Mouse (Mus musculus) liver, postnatal 0 days (tissue): ENCODE measurements around the gene Olfr149. TPM values are rescaled to one million over a fixed set of nuclear protein-coding genes. Genes with fewer than 3 reads are reported as not detected.

Experiments
- ATAC-seq: fragments of 200-750 bp; cut with Nextera tagmentation; 2 replicates; pipeline ENCODE4 v1.8.0; 2017; ENCODE audit warnings: mild to moderate bottlenecking, moderate library complexity
- DNase-seq: peaks from one replicate; pipeline ENCODE4 v3.0.0-alpha.2; 2016
- H3K27ac ChIP-seq: fragments of 300-500 bp; sonication (generic); 2 replicates; pipeline ENCODE4 v1.5.1; 2014; ENCODE audit warnings: antibody characterized with exemption, moderate library complexity, mild to moderate bottlenecking, low read depth
- H3K27me3 ChIP-seq: fragments of 300-500 bp; sonication (generic); 2 replicates; pipeline ENCODE4 v1.6.1; 2014; ENCODE audit warnings: low read length, control low read depth, mixed read lengths; ENCODE audit not compliant: insufficient read depth
- H3K36me3 ChIP-seq: fragments of 300-500 bp; sonication (generic); replicated peaks from 2 replicates; pipeline ENCODE4 v1.6.1; 2014; ENCODE audit warnings: mild to moderate bottlenecking, control low read depth, low read length, moderate library complexity, mixed read lengths; ENCODE audit not compliant: insufficient read depth
- H3K4me1 ChIP-seq: fragments of 300-500 bp; sonication (generic); 2 replicates; pipeline ENCODE4 v1.6.1; 2014; ENCODE audit warnings: antibody characterized with exemption, mild to moderate bottlenecking, control low read depth; ENCODE audit not compliant: insufficient read depth
- H3K4me2 ChIP-seq: fragments of 300-500 bp; sonication (generic); 2 replicates; pipeline ENCODE4 v1.6.1; 2014; ENCODE audit warnings: low read depth, mild to moderate bottlenecking, low read length, moderate library complexity, mixed read lengths
- H3K4me3 ChIP-seq: fragments of 300-500 bp; sonication (generic); 2 replicates; pipeline ENCODE4 v1.5.1; 2014; ENCODE audit warnings: low read depth, low read length
- H3K9ac ChIP-seq: fragments of 300-500 bp; sonication (generic); replicated peaks from 2 replicates; pipeline ENCODE4 v1.6.1; 2014; ENCODE audit warnings: mild to moderate bottlenecking, moderate library complexity
- H3K9me3 ChIP-seq: fragments of 300-500 bp; sonication (generic); 2 replicates; pipeline ENCODE4 v1.6.1; 2016; ENCODE audit warnings: mild to moderate bottlenecking, control low read depth, low read length, mixed read lengths
- CTCF ChIP-seq: sonication (generic); IDR thresholded peaks from 2 replicates; pipeline ENCODE4 v1.5.1; 2016; ENCODE audit warnings: antibody characterized with exemption, low read depth
- EP300 ChIP-seq: IDR thresholded peaks from 2 replicates; pipeline ENCODE4 v1.6.1; 2016; ENCODE audit warnings: antibody characterized with exemption, low read depth, mild to moderate bottlenecking
- WGBS: fragments of 180-500 bp; shearing (Covaris S2); extraction: QIAGEN DNeasy Blood & Tissue Kit; methylation state at CpG from one replicate; pipeline ENCODE4 v1.1.7; 2014; ENCODE audit not compliant: insufficient replicate concordance; 5-methylcytosine and 5-hydroxymethylcytosine counted together
- polyA plus RNA-seq: library from polyadenylated mRNA; unstranded; fragments of >200 nt; fragmentation: Nextera tagmentation; extraction: Ambion mirVana; gene quantifications from 2 replicates; pipeline ENCODE4 v1.2.1, GENCODE M21; 2015

The Olfr149 gene
- polyA plus RNA-seq, 1 experiment from 2014 or later, result not detected

GRCm38 (mm10) chr9:39679280-39679679, 27.6 kb downstream of the Olfr149 start:
- no peak overlapping the region for H3K4me3 ChIP-seq
- no peak for DNase-seq
- no peak for ATAC-seq
- no peak overlapping the region for H3K27ac ChIP-seq
- no peaks in the 10 kb centered on the region for H3K36me3 ChIP-seq
- no peak overlapping the region for H3K9ac ChIP-seq
- H3K4me1 ChIP-seq, result no peaks in the 10 kb centered on the region
- H3K27me3 ChIP-seq, result no peaks in the 10 kb centered on the region
- 37% methylated on average over 2 of the region's 2 CpGs for WGBS
- H3K9me3 ChIP-seq, result no peaks in the 10 kb centered on the region
- no peak overlapping the region for H3K4me2 ChIP-seq
- TF ChIP-seq EP300 (no peak), CTCF (no peak)

GRCm38 (mm10) chr9:39678557-39678956, 28.4 kb downstream of the Olfr149 start:
- no peaks in the 10 kb centered on the region for H3K4me1 ChIP-seq
- H3K27ac ChIP-seq, result no peak overlapping the region
- H3K9me3 ChIP-seq, result no peaks in the 10 kb centered on the region
- ATAC-seq (no peak), DNase-seq (no peak)
- H3K9ac ChIP-seq, result no peak overlapping the region
- WGBS, result 65% methylated on average over 2 of the region's 2 CpGs
- H3K4me2 ChIP-seq, result no peak overlapping the region
- no peak overlapping the region for H3K4me3 ChIP-seq
- no peaks in the 10 kb centered on the region for H3K36me3 ChIP-seq
- no peaks in the 10 kb centered on the region for H3K27me3 ChIP-seq
- no peak for TF ChIP-seq EP300
- TF ChIP-seq CTCF, result no peak

DNA sequence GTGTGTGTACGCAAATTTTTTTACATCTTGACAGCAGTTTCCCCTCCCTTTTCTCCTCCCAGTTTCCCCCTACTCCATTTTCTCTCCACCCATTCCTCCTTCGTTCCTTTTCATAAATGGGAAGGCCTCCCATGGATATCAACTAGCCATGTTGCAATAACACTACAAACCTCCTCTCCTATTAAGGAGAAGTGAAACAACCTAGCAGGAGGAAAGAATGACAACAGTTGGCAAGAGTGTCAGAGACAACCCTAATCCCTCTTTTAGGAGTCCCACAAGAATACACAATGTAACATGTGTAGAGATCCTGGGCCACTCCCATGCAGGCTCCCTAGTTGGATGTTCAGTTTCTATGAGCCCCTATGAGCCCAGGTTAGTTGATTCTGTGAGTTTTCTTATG, 32.1 kb downstream of the Olfr149 start:
- Histone ChIP-seq H3K36me3 (no peaks in the 10 kb centered on the region), H3K4me1 (no peaks in the 10 kb centered on the region), H3K9ac (no peak overlapping the region), H3K4me2 (no peak overlapping the region), H3K4me3 (no peak overlapping the region), H3K9me3 (no peaks in the 10 kb centered on the region), H3K27me3 (no peaks in the 10 kb centered on the region), H3K27ac (no peak overlapping the region)
- DNase-seq (no peak), ATAC-seq (no peak)
- WGBS, result 68% methylated on average over 2 of the region's 2 CpGs
- TF ChIP-seq CTCF (no peak), EP300 (no peak)

- ATAC-seq (no peak), DNase-seq (no peak)
- H3K4me2 ChIP-seq, result no peak overlapping the region
- no peaks in the 10 kb centered on the region for H3K27me3 ChIP-seq
- H3K9ac ChIP-seq, result no peak overlapping the region
- H3K27ac ChIP-seq, result no peak overlapping the region
- no peak for TF ChIP-seq CTCF
- no peaks in the 10 kb centered on the region for H3K4me1 ChIP-seq
- H3K36me3 ChIP-seq, result no peaks in the 10 kb centered on the region
- no peaks in the 10 kb centered on the region for H3K9me3 ChIP-seq
- 52% methylated on average over 2 of the region's 2 CpGs for WGBS
- H3K4me3 ChIP-seq, result no peak overlapping the region
Observed at GRCm38 (mm10) chr9:39669723-39670122, 37.2 kb downstream of the Olfr149 start.

DNA sequence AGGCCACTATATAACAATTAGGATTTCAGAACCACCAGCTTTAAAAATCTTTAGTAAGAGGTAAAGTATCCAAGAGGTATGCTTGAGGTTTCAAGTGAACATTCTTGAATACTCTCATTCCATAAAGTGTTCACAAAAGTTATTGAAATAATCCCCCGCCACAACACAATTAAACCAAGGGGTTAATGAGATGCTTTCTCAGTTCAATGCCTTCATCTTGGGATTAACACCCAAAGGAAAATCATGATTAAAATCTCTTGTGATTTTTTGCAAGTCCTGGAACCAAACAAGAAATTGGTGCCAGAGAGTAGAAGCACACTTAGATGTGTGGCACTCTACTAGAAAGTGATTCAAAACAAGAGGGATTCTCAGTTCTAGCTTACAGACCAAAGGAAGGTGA, 40.0 kb downstream of the Olfr149 start, which contains the start of gene Olfr963:
Gene Olfr963 (plus strand): TSS at position 301 of the 400 bp plus-strand sequence.
- H3K9ac ChIP-seq, result no peak within 1 kb of the TSS
- DNase-seq, result no peak
- no peaks in the 10 kb centered on the region for H3K4me1 ChIP-seq
- H3K36me3 ChIP-seq, result no peaks in the 10 kb centered on the region
- H3K27ac ChIP-seq, result no peak within 1 kb of the TSS
- no peak within 1 kb of the TSS for H3K4me3 ChIP-seq
- WGBS, result 59% methylated on average over 1 of the region's 1 CpGs
- TF ChIP-seq CTCF (no peak), EP300 (no peak)
- no peak within 1 kb of the TSS for H3K4me2 ChIP-seq
- H3K9me3 ChIP-seq, result no peaks in the 10 kb centered on the region
- H3K27me3 ChIP-seq, result no peaks in the 10 kb centered on the region
- no peak for ATAC-seq

DNA sequence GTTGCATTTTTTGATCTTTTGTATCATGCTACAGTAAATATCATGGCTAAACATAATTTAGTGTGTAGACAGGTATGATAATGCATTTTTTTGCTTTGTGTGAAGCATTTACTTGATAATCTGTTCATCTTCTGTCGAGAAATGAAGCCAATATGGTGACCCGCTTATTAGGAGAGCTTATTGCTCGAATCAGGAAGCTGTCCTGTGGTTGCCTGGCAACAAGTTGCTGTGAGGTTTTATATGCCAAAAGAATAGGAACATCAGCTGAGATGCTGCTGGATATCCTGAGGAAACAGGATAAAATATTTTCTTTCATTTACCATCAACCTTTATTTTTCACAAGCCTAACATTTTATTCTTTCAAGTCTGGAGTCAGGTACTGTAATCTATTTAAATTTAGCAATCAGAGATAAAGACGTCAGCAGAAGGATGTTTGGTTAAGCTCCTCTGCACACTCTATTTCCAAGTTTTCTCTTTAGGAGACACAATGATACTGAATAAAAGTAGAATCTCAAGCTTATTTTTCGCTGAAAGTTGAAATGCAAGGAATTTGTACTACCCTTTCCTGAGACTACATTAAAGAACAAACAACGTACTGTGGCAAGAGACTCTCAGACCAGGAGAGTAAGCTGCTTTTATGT, 52.0 kb downstream of the Olfr149 start:
- no peak for ATAC-seq
- H3K27me3 ChIP-seq, result no peaks in the 10 kb centered on the region
- no peaks in the 10 kb centered on the region for H3K4me1 ChIP-seq
- H3K9me3 ChIP-seq, result no peaks in the 10 kb centered on the region
- no peak overlapping the region for H3K27ac ChIP-seq
- WGBS, result 68% methylated on average over 6 of the region's 6 CpGs
- TF ChIP-seq EP300 (no peak), CTCF (no peak)
- H3K4me3 ChIP-seq, result no peak overlapping the region
- no peak overlapping the region for H3K9ac ChIP-seq
- no peak overlapping the region for H3K4me2 ChIP-seq
- no peaks in the 10 kb centered on the region for H3K36me3 ChIP-seq
- no peak for DNase-seq

Other genes starting within 250 kb of the Olfr149 start
- gene Olfr955, start 235.2 kb downstream of the Olfr149 start, polyA plus RNA-seq, result not detected in 2 replicates
- gene Olfr44, start 213.1 kb downstream of the Olfr149 start, polyA plus RNA-seq, result not detected in 2 replicates
- not detected in 2 replicates for gene Olfr957, start 191.3 kb downstream of the Olfr149 start, polyA plus RNA-seq
- not detected in 2 replicates for gene Olfr958, start 153.1 kb downstream of the Olfr149 start, polyA plus RNA-seq
- gene Olfr959, start 131.5 kb downstream of the Olfr149 start, polyA plus RNA-seq, result not detected in 2 replicates
- 1.1 and 2.1 TPM in 2 replicates for gene AW551984, start 102.7 kb downstream of the Olfr149 start, polyA plus RNA-seq
- gene Olfr148, start 96.5 kb downstream of the Olfr149 start, polyA plus RNA-seq, result not detected in 2 replicates
- not detected in 2 replicates for gene Olfr960, start 85.7 kb downstream of the Olfr149 start, polyA plus RNA-seq
- not detected in 2 replicates for gene Olfr961, start 62.0 kb downstream of the Olfr149 start, polyA plus RNA-seq
- gene Olfr963, start 39.9 kb downstream of the Olfr149 start, polyA plus RNA-seq, result not detected in 2 replicates
- not detected in 2 replicates for gene Olfr965, start 4.2 kb upstream of the Olfr149 start, polyA plus RNA-seq
- not detected in 2 replicates for gene Olfr150, start 23.9 kb upstream of the Olfr149 start, polyA plus RNA-seq
- gene Olfr967, start 39.1 kb upstream of the Olfr149 start, polyA plus RNA-seq, result not detected in 2 replicates
- not detected in 2 replicates for gene Olfr968, start 76.1 kb upstream of the Olfr149 start, polyA plus RNA-seq
- gene Olfr969, start 83.8 kb upstream of the Olfr149 start, polyA plus RNA-seq, result not detected in 2 replicates
- gene Olfr970, start 101.7 kb upstream of the Olfr149 start, polyA plus RNA-seq, result not detected in 2 replicates
- not detected in 2 replicates for gene Olfr971, start 129.8 kb upstream of the Olfr149 start, polyA plus RNA-seq
- gene Olfr972, start 159.3 kb upstream of the Olfr149 start, polyA plus RNA-seq, result not detected in 2 replicates
- gene Olfr229, start 200.2 kb upstream of the Olfr149 start, polyA plus RNA-seq, result not detected in 2 replicates
- gene Olfr974, start 230.4 kb upstream of the Olfr149 start, polyA plus RNA-seq, result not detected in 2 replicates
- not detected in 2 replicates for gene Olfr975, start 244.9 kb upstream of the Olfr149 start, polyA plus RNA-seq